Mouse (Mus musculus) forebrain, embryonic 11.5 days (tissue): ENCODE data around the gene Fam180a. TPM values are rescaled to one million over a fixed set of nuclear protein-coding genes. Genes with fewer than 3 reads are reported as not detected.

Experiments used
- ATAC-seq: fragments of 200-750 bp; cut with Nextera tagmentation; replicated peaks from 2 replicates; pipeline ENCODE4 v1.8.0; 2017; ENCODE audit warnings: moderate TSS enrichment; ENCODE audit not compliant: low FRiP score
- DNase-seq: peaks from one replicate; pipeline ENCODE4 v3.0.0-alpha.2; 2017; ENCODE audit warnings: low spot score
- H3K27ac ChIP-seq: fragments of 300-500 bp; sonication (generic); 2 replicates; pipeline ENCODE4 v1.5.1; 2014; ENCODE audit warnings: low read depth, low read length
- H3K27me3 ChIP-seq: fragments of 300-500 bp; sonication (generic); 2 replicates; pipeline ENCODE4 v1.6.1; 2014; ENCODE audit warnings: mild to moderate bottlenecking, low read length, mixed read lengths; ENCODE audit not compliant: control insufficient read depth, insufficient read depth
- H3K36me3 ChIP-seq: fragments of 300-500 bp; sonication (generic); 2 replicates; pipeline ENCODE4 v1.6.1; 2014; ENCODE audit warnings: mild to moderate bottlenecking, low read length, moderate library complexity, mixed read lengths; ENCODE audit not compliant: control insufficient read depth, insufficient read depth
- H3K4me1 ChIP-seq: fragments of 300-500 bp; sonication (generic); replicated peaks from 2 replicates; pipeline ENCODE4 v1.6.1; 2014; ENCODE audit warnings: low read length, mixed read lengths; ENCODE audit not compliant: control insufficient read depth, insufficient read depth
- H3K4me2 ChIP-seq: fragments of 300-500 bp; sonication (generic); 2 replicates; pipeline ENCODE4 v1.6.1; 2014; ENCODE audit warnings: low read depth, mild to moderate bottlenecking, low read length, moderate library complexity, mixed read lengths; ENCODE audit not compliant: severe bottlenecking
- H3K4me3 ChIP-seq: fragments of 300-500 bp; sonication (generic); 2 replicates; pipeline ENCODE4 v1.5.1; 2014; ENCODE audit warnings: low read depth, low read length
- H3K9ac ChIP-seq: fragments of 300-500 bp; sonication (generic); 2 replicates; pipeline ENCODE4 v1.6.1; 2014; ENCODE audit warnings: low read length
- H3K9me3 ChIP-seq: fragments of 300-500 bp; sonication (generic); 2 replicates; pipeline ENCODE4 v1.6.1; 2016; ENCODE audit warnings: low read length, mixed read lengths; ENCODE audit not compliant: control insufficient read depth
- WGBS: fragments of 180-500 bp; shearing (Covaris S2); extraction: QIAGEN DNeasy Blood & Tissue Kit; methylation state at CpG from one replicate; pipeline ENCODE4 v1.1.7; 2014; 5-methylcytosine and 5-hydroxymethylcytosine counted together
- polyA plus RNA-seq: library from polyadenylated mRNA; unstranded; fragments of >200 nt; fragmentation: Nextera tagmentation; extraction: Ambion mirVana; gene quantifications from 2 replicates; pipeline ENCODE4 v1.2.1, GENCODE M21; 2014

Gene Fam180a
- polyA plus RNA-seq, 1 experiment from 2014 or later, result not detected

GRCm38 (mm10) chr6:35330834-35331233, 4.9 kb upstream of the Fam180a start:
- H3K4me1 ChIP-seq, result no peaks in the 10 kb centered on the region
- H3K27ac ChIP-seq, result no peak overlapping the region
- WGBS, result 55% methylated on average over 6 of the region's 6 CpGs
- DNase-seq, result no peak
- no peak overlapping the region for H3K4me2 ChIP-seq
- no peaks in the 10 kb centered on the region for H3K36me3 ChIP-seq
- no peaks in the 10 kb centered on the region for H3K27me3 ChIP-seq
- ATAC-seq, result no peak
- H3K4me3 ChIP-seq, result no peak overlapping the region
- no peaks in the 10 kb centered on the region for H3K9me3 ChIP-seq
- no peak overlapping the region for H3K9ac ChIP-seq

GRCm38 (mm10) chr6:35329956-35330355, 4.0 kb upstream of the Fam180a start:
- H3K4me2 ChIP-seq, result no peak overlapping the region
- no peaks in the 10 kb centered on the region for H3K4me1 ChIP-seq
- H3K27ac ChIP-seq, result no peak overlapping the region
- H3K9ac ChIP-seq, result no peak overlapping the region
- ATAC-seq (no peak), DNase-seq (no peak)
- H3K36me3 ChIP-seq, result no peaks in the 10 kb centered on the region
- 94% methylated on average over 12 of the region's 12 CpGs for WGBS
- no peaks in the 10 kb centered on the region for H3K9me3 ChIP-seq
- no peaks in the 10 kb centered on the region for H3K27me3 ChIP-seq
- no peak overlapping the region for H3K4me3 ChIP-seq

GRCm38 (mm10) chr6:35324306-35324705, 1.6 kb downstream of the Fam180a start:
- Histone ChIP-seq H3K9ac (no peak overlapping the region), H3K4me1 (no peaks in the 10 kb centered on the region), H3K4me2 (no peak overlapping the region), H3K4me3 (no peak overlapping the region), H3K9me3 (no peaks in the 10 kb centered on the region), H3K27me3 (no peaks in the 10 kb centered on the region), H3K36me3 (no peaks in the 10 kb centered on the region), H3K27ac (no peak overlapping the region)
- DNase-seq (no peak), ATAC-seq (no peak)
- 87% methylated on average over 9 of the region's 9 CpGs for WGBS

- ATAC-seq (no peak), DNase-seq (no peak)
- no peak overlapping the region for H3K4me3 ChIP-seq
- no peak overlapping the region for H3K9ac ChIP-seq
- no peak overlapping the region for H3K4me2 ChIP-seq
- H3K27me3 ChIP-seq, result no peaks in the 10 kb centered on the region
- H3K4me1 ChIP-seq, result no peaks in the 10 kb centered on the region
- WGBS, result 82% methylated on average over 1 of the region's 1 CpGs
- no peaks in the 10 kb centered on the region for H3K36me3 ChIP-seq
- no peaks in the 10 kb centered on the region for H3K9me3 ChIP-seq
- H3K27ac ChIP-seq, result no peak overlapping the region
Observed at GRCm38 (mm10) chr6:35323046-35323445, 2.9 kb downstream of the Fam180a start.

GRCm38 (mm10) chr6:35321105-35321504, 4.8 kb downstream of the Fam180a start:
- Histone ChIP-seq H3K36me3 (no peaks in the 10 kb centered on the region), H3K9ac (no peak overlapping the region), H3K27ac (no peak overlapping the region), H3K4me3 (no peak overlapping the region), H3K4me1 (no peaks in the 10 kb centered on the region), H3K9me3 (no peaks in the 10 kb centered on the region), H3K27me3 (no peaks in the 10 kb centered on the region), H3K4me2 (no peak overlapping the region)
- ATAC-seq (no peak), DNase-seq (no peak)
- WGBS, result 78% methylated on average over 4 of the region's 4 CpGs

GRCm38 (mm10) chr6:35319850-35320249, 6.1 kb downstream of the Fam180a start:
- H3K4me2 ChIP-seq, result no peak overlapping the region
- DNase-seq (no peak), ATAC-seq (no peak)
- no peaks in the 10 kb centered on the region for H3K4me1 ChIP-seq
- no peaks in the 10 kb centered on the region for H3K9me3 ChIP-seq
- H3K27ac ChIP-seq, result no peak overlapping the region
- H3K4me3 ChIP-seq, result no peak overlapping the region
- H3K36me3 ChIP-seq, result no peaks in the 10 kb centered on the region
- no peaks in the 10 kb centered on the region for H3K27me3 ChIP-seq
- 84% methylated on average over 6 of the region's 6 CpGs for WGBS
- no peak overlapping the region for H3K9ac ChIP-seq

GRCm38 (mm10) chr6:35313520-35313919, 12.4 kb downstream of the Fam180a start:
- H3K27me3 ChIP-seq, result no peaks in the 10 kb centered on the region
- H3K4me3 ChIP-seq, result no peak overlapping the region
- no peak overlapping the region for H3K4me2 ChIP-seq
- H3K27ac ChIP-seq, result no peak overlapping the region
- no peaks in the 10 kb centered on the region for H3K36me3 ChIP-seq
- no peak overlapping the region for H3K9ac ChIP-seq
- 94% methylated on average over 8 of the region's 8 CpGs for WGBS
- ATAC-seq (no peak), DNase-seq (no peak)
- H3K9me3 ChIP-seq, result no peaks in the 10 kb centered on the region
- no peaks in the 10 kb centered on the region for H3K4me1 ChIP-seq

- Histone ChIP-seq H3K9ac (no peak overlapping the region), H3K27ac (no peak overlapping the region), H3K4me1 (no peaks in the 10 kb centered on the region; the same call in 1 of the 2 replicates), H3K27me3 (no peaks in the 10 kb centered on the region), H3K36me3 (no peaks in the 10 kb centered on the region), H3K4me3 (no peak overlapping the region), H3K4me2 (no peak overlapping the region), H3K9me3 (no peaks in the 10 kb centered on the region)
- DNase-seq, result no peak
- 72% methylated on average over 7 of the region's 7 CpGs for WGBS
- no peak for ATAC-seq
Observed at GRCm38 (mm10) chr6:35309406-35309805, 16.5 kb downstream of the Fam180a start.

GRCm38 (mm10) chr6:35308037-35308436, 17.9 kb downstream of the Fam180a start, which contains the start of gene Slc13a4:
Slc13a4 (minus strand) TSS chr6:35308131.
- H3K27me3 ChIP-seq, result no peaks in the 10 kb centered on the region
- H3K9me3 ChIP-seq, result no peaks in the 10 kb centered on the region
- no peak within 1 kb of the TSS for H3K27ac ChIP-seq
- no peak for DNase-seq
- no peaks in the 10 kb centered on the region; the same call in 1 of the 2 replicates for H3K4me1 ChIP-seq
- no peak within 1 kb of the TSS for H3K9ac ChIP-seq
- H3K4me3 ChIP-seq, result no peak within 1 kb of the TSS
- ATAC-seq, result no peak
- WGBS, result 13% methylated on average over 7 of the region's 7 CpGs
- no peaks in the 10 kb centered on the region for H3K36me3 ChIP-seq
- H3K4me2 ChIP-seq, result no peak within 1 kb of the TSS
